Mouse (Mus musculus): Measurements from ENCODE around the gene Glud1. TPM values are rescaled to one million over a fixed set of nuclear protein-coding genes. Genes with fewer than 3 reads are reported as not detected.

Gene Glud1
- total and polyA plus RNA-seq, 3 experiments: 57.1 to 125 (median 92.3) TPM

- Histone ChIP-seq H3K36me3 (ENCODE audit: control insufficient read depth in 1 of 2, insufficient read depth in 2 of 2, low read length in 2 of 2) (no peaks in the 10 kb centered on the region), H3K4me1 (ENCODE audit: control insufficient read depth in 1 of 2, insufficient read depth in 2 of 2, low read length in 2 of 2) (peaks cover 3 to 4% of the 10 kb centered on the region in 2 experiments; a peak in 2 of 4 replicates), H3K27ac (ENCODE audit: control insufficient read depth, low read depth, low read length) (no peak overlapping the region), H3K9me3 (replicated peaks; ENCODE audit: insufficient read depth, low read length) (no peaks in the 10 kb centered on the region), H3K79me2 (ENCODE audit: control insufficient read depth, insufficient read depth, low read length, poor library complexity) (no peaks in the 10 kb centered on the region), H3K4me3 (ENCODE audit: control insufficient read depth in 1 of 2, insufficient read depth in 1 of 2, low read depth in 2 of 2, low read length in 2 of 2) (no peak overlapping the region), H3K9ac (ENCODE audit: control insufficient read depth, low read depth, low read length, poor library complexity, severe bottlenecking) (no peak overlapping the region), H3K27me3 (ENCODE audit: control insufficient read depth in 1 of 2, insufficient read depth in 2 of 2, low read length in 2 of 2) (no peaks in the 10 kb centered on the region)
- DNase-seq (ENCODE audit: low read depth, low spot score): no peak
- TF ChIP-seq CHD2 (IDR thresholded peaks at IDR 0.05; ENCODE audit: low read length) (no peak), MEF2A (IDR thresholded peaks at IDR 0.05; ENCODE audit: extremely low read depth, insufficient replicate concordance, low read depth, low read length, poor library complexity, severe bottlenecking) (no peak), SMC3 (IDR thresholded peaks at IDR 0.05; ENCODE audit: low read depth, low read length) (no peak), SIN3A (IDR thresholded peaks at IDR 0.05; ENCODE audit: low read length) (no peak), BHLHE40 (IDR thresholded peaks at IDR 0.05; ENCODE audit: borderline replicate concordance, low read depth, low read length) (no peak), POLR2A (IDR thresholded peaks at IDR 0.05; ENCODE audit: control insufficient read depth in 1 of 2, insufficient read depth in 1 of 2, low read depth in 1 of 2, low read length in 2 of 2, poor library complexity in 1 of 2) (no peak), KAT2A (conservative IDR thresholded peaks at IDR 0.05; ENCODE audit: low read depth, low read length) (no peak), ZMIZ1 (IDR thresholded peaks at IDR 0.05; ENCODE audit: low read depth, low read length) (no peak), JUND (IDR thresholded peaks at IDR 0.05; ENCODE audit: low read depth, low read length) (no peak), ELF1 (IDR thresholded peaks at IDR 0.05; ENCODE audit: low read depth, low read length) (no peak), USF2 (IDR thresholded peaks at IDR 0.05; ENCODE audit: borderline replicate concordance in 1 of 2, insufficient read depth in 1 of 2, low read depth in 1 of 2, low read length in 2 of 2) (no peak), POLR2AphosphoS5 (IDR thresholded peaks at IDR 0.05; ENCODE audit: borderline replicate concordance, low read depth, low read length) (no peak), MXI1 (IDR thresholded peaks at IDR 0.05; ENCODE audit: low read depth, low read length) (no peak), TBP (IDR thresholded peaks at IDR 0.05; ENCODE audit: low read depth, low read length) (no peak), MYB (IDR thresholded peaks at IDR 0.05; ENCODE audit: low read depth, low read length) (no peak)
These were observed 41.1 kb downstream of the Glud1 start for GRCm38 (mm10) chr14:34351660-34352059.

- H3K9me3 ChIP-seq (replicated peaks; ENCODE audit: insufficient read depth, low read length): no peaks in the 10 kb centered on the region
- no peak for TF ChIP-seq BHLHE40 (IDR thresholded peaks at IDR 0.05; ENCODE audit: borderline replicate concordance, low read depth, low read length)
- TF ChIP-seq RCOR1 (IDR thresholded peaks at IDR 0.05; ENCODE audit: low read depth, low read length): no peak
- TF ChIP-seq EP300 (IDR thresholded peaks at IDR 0.05; ENCODE audit: low read depth in 1 of 2, low read length in 2 of 2): no peak
- TF ChIP-seq MYC (IDR thresholded peaks at IDR 0.05; ENCODE audit: low read depth, low read length): no peak
- no peak for TF ChIP-seq GATA1 (IDR thresholded peaks at IDR 0.05; ENCODE audit: low read depth, low read length)
- TF ChIP-seq MAX (IDR thresholded peaks at IDR 0.05; ENCODE audit: low read length): no peak
- TF ChIP-seq CTCF (IDR thresholded peaks at IDR 0.05 in 2 of 3, conservative IDR thresholded peaks at IDR 0.05 in 1 of 3; ENCODE audit: control insufficient read depth in 1 of 3, insufficient read depth in 1 of 3, low read depth in 2 of 3, low read length in 3 of 3, poor library complexity in 1 of 3, severe bottlenecking in 1 of 3): no peak
- H3K27ac ChIP-seq (ENCODE audit: control insufficient read depth, low read depth, low read length): no peak overlapping the region
- peaks cover 3 to 4% of the 10 kb centered on the region in 2 experiments; a peak in 2 of 4 replicates for H3K4me1 ChIP-seq (ENCODE audit: control insufficient read depth in 1 of 2, insufficient read depth in 2 of 2, low read length in 2 of 2)
- H3K27me3 ChIP-seq (ENCODE audit: control insufficient read depth in 1 of 2, insufficient read depth in 2 of 2, low read length in 2 of 2): no peaks in the 10 kb centered on the region
- no peak for DNase-seq (ENCODE audit: low read depth, low spot score)
- H3K4me3 ChIP-seq (ENCODE audit: control insufficient read depth in 1 of 2, insufficient read depth in 1 of 2, low read depth in 2 of 2, low read length in 2 of 2): no peak overlapping the region
- no peaks in the 10 kb centered on the region for H3K79me2 ChIP-seq (ENCODE audit: control insufficient read depth, insufficient read depth, low read length, poor library complexity)
- H3K9ac ChIP-seq (ENCODE audit: control insufficient read depth, low read depth, low read length, poor library complexity, severe bottlenecking): no peak overlapping the region
- no peaks in the 10 kb centered on the region for H3K36me3 ChIP-seq (ENCODE audit: control insufficient read depth in 1 of 2, insufficient read depth in 2 of 2, low read length in 2 of 2)
These were observed 42.0 kb downstream of the Glud1 start for GRCm38 (mm10) chr14:34352523-34352922.
